ENCODE assay signal across 37 mouse cellular contexts in the genomic region with DNA sequence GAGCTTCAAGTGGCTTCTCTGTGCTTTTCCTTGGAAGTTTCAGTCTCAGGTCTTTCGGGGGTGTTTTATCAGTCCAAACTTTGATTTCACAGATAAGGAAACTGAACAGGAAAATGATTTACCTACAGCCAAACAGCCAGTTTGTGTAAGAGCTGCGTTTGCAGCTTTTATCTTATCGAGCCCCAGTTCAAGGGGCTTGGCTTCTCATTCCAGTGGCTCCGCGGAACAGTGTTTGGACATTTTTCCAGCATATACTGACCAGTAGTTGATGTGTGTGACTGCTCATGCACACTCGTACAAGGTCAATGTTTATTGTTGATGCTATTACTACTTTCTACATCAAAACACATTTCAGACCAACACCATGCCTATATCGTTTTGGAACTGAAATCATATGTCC. TPM values are rescaled to one million over a fixed set of nuclear protein-coding genes. Genes with fewer than 3 reads are reported as not detected.
DNase-seq lines count a peak whose midpoint lies in the region; ATAC-seq lines count a peak whose summit lies in the region.
"Had no signal": no experiment of that assay in that cellular context is flagged by ENCODE, and none has a peak within 500 bp of the region (broad histone marks: within the 10 kb centered on the region; RNA-seq: fewer than 3 reads in every experiment).

No protein-coding gene starts in this region.

- no peaks in the 10 kb centered on the region for H3K4me1 ChIP-seq in heart, embryonic 10.5 days
- H3K4me1 ChIP-seq in heart, embryonic 15.5 days (replicated peaks), result no peaks in the 10 kb centered on the region
- no peaks in the 10 kb centered on the region for H3K4me1 ChIP-seq in lung, embryonic 15.5 days
- H3K4me1 ChIP-seq: embryonic facial prominence, embryonic 13.5 days; midbrain, embryonic 15.5 days; neural tube, embryonic 15.5 days; stomach, embryonic 15.5 days had no signal

- no peak for DNase-seq in heart, embryonic 10.5 days (ENCODE audit: low spot score)
- no peak for DNase-seq in heart, adult 8-10 months (ENCODE audit: low spot score)
- no peak for DNase-seq in heart, postnatal 14 days
- DNase-seq in lung, postnatal 25 days (ENCODE audit: low spot score), result no peak
- peak; percentile 2 for DNase-seq in lung, postnatal 10 days
- no peak for DNase-seq in left cerebral cortex, adult 18-20 months (ENCODE audit: low spot score in 2 of 2)
- DNase-seq: adrenal gland, adult 2 months; adrenal gland, postnatal 36 days; cerebellum, adult 18-20 months; cerebellum, postnatal 10 days; gastrocnemius, adult 2 months; kidney, adult 8-10 months; kidney, postnatal 4 days; layer of hippocampus, postnatal 36 days; liver; retina, postnatal 1 day; right cerebral cortex, postnatal 25 days had no signal

- intact Hi-C loops in heart, postnatal 14 days (cut with DNase I), result no loop called here

- no peaks in the 10 kb centered on the region for H3K9me3 ChIP-seq in heart, embryonic 10.5 days
- H3K9me3 ChIP-seq in heart, embryonic 15.5 days (replicated peaks), result no peaks in the 10 kb centered on the region
- H3K9me3 ChIP-seq in lung, embryonic 15.5 days, result no peaks in the 10 kb centered on the region
- H3K9me3 ChIP-seq: embryonic facial prominence, embryonic 13.5 days; liver, embryonic 15.5 days; midbrain, embryonic 10.5 days; midbrain, embryonic 15.5 days; neural tube, embryonic 15.5 days; stomach, embryonic 15.5 days had no signal

- no peak overlapping the region for H3K4me3 ChIP-seq in heart, embryonic 10.5 days
- peak overlapping the region; percentile 13; the same call in 1 of the 2 replicates for H3K4me3 ChIP-seq in heart, embryonic 15.5 days
- no peak overlapping the region for H3K4me3 ChIP-seq in lung, embryonic 15.5 days
- H3K4me3 ChIP-seq: embryonic facial prominence, embryonic 13.5 days; gastrocnemius, adult 2 months; liver, embryonic 15.5 days; midbrain, embryonic 10.5 days; midbrain, embryonic 15.5 days; neural tube, embryonic 15.5 days; stomach, embryonic 15.5 days had no signal

- whole genome bisulfite sequencing in heart, embryonic 10.5 days, result 38% methylated on average over 7 of the region's 7 CpGs
- WGBS in heart, embryonic 15.5 days, result 23% methylated on average over 7 of the region's 7 CpGs
- WGBS in lung, embryonic 15.5 days, result 28% methylated on average over 7 of the region's 7 CpGs

- H3K27ac ChIP-seq in heart, embryonic 10.5 days, result peak overlapping the region; percentile 52; the same call in 1 of the 2 replicates
- peak overlapping the region; percentile 84 for H3K27ac ChIP-seq in heart, embryonic 15.5 days
- H3K27ac ChIP-seq in lung, embryonic 15.5 days, result no peak overlapping the region
- H3K27ac ChIP-seq: embryonic facial prominence, embryonic 13.5 days; gastrocnemius, adult 2 months; hindbrain, embryonic 14.5 days; kidney, postnatal 0 days; liver, embryonic 15.5 days; midbrain, embryonic 10.5 days; midbrain, embryonic 15.5 days; neural tube, embryonic 15.5 days; stomach, embryonic 15.5 days had no signal

- ATAC-seq in heart, embryonic 15.5 days (replicated peaks; ENCODE audit: insufficient number of reproducible peaks, insufficient read depth, low FRiP score, low read depth), result no peak
- 0 out of 2 replicates have a peak, but pooled peaks have one; percentile 31 for ATAC-seq in lung, embryonic 15.5 days (ENCODE audit: borderline replicate concordance, extremely low read depth, low FRiP score, low TSS enrichment)
- ATAC-seq: activated CD4-positive, CD25-positive, alpha-beta regulatory T cell, adult 4 months; forebrain, embryonic 16.5 days; midbrain, embryonic 15.5 days had no signal

- H3K4me2 ChIP-seq in heart, embryonic 15.5 days, result peak overlapping the region; percentile 48
- peak overlapping the region; percentile 12; the same call in 1 of the 2 replicates for H3K4me2 ChIP-seq in lung, embryonic 15.5 days
- H3K4me2 ChIP-seq: embryonic facial prominence, embryonic 13.5 days; hindbrain, embryonic 14.5 days; liver, embryonic 15.5 days; midbrain, embryonic 15.5 days; neural tube, embryonic 15.5 days; stomach, embryonic 15.5 days had no signal

- no peaks in the 10 kb centered on the region for H3K36me3 ChIP-seq in heart, embryonic 10.5 days
- no peaks in the 10 kb centered on the region for H3K36me3 ChIP-seq in heart, embryonic 15.5 days
- no peaks in the 10 kb centered on the region for H3K36me3 ChIP-seq in lung, embryonic 15.5 days
- H3K36me3 ChIP-seq: embryonic facial prominence, embryonic 13.5 days; liver, embryonic 15.5 days; midbrain, embryonic 10.5 days; midbrain, embryonic 15.5 days; neural tube, embryonic 15.5 days; stomach, embryonic 15.5 days had no signal

- H3K27me3 ChIP-seq in heart, embryonic 10.5 days (ENCODE audit: insufficient read depth, poor library complexity, severe bottlenecking), result no peaks in the 10 kb centered on the region
- no peaks in the 10 kb centered on the region for H3K27me3 ChIP-seq in heart, embryonic 15.5 days
- H3K27me3 ChIP-seq in lung, embryonic 15.5 days, result no peaks in the 10 kb centered on the region
- H3K27me3 ChIP-seq: CH12.LX; embryonic facial prominence, embryonic 13.5 days; liver, embryonic 15.5 days; midbrain, embryonic 15.5 days; neural tube, embryonic 15.5 days; stomach, embryonic 15.5 days had no signal

- no peak overlapping the region for H3K9ac ChIP-seq in heart, embryonic 15.5 days
- H3K9ac ChIP-seq in lung, embryonic 15.5 days, result no peak overlapping the region
- H3K9ac ChIP-seq: embryonic facial prominence, embryonic 13.5 days; hindbrain, embryonic 14.5 days; liver, embryonic 15.5 days; midbrain, embryonic 15.5 days; neural tube, embryonic 15.5 days; stomach, embryonic 15.5 days had no signal

RNA-seq across cellular contexts. Expression of a gene that starts 5.4 kb away (rescaled TPM):
- 183 and 228 TPM in 2 replicates for polyA plus RNA-seq in heart, embryonic 10.5 days (2016; fragmentation: Nextera tagmentation; extraction: Ambion mirVana)
- 1 to 10 TPM in 2 of 4 experiments, under 1 TPM in 1, not detected in 1; 0.88 to 1.5 (median 1.5) TPM for total RNA-seq in heart, adult 8-10 months (2022)
- 131 and 190 TPM in 2 replicates for polyA plus RNA-seq in heart, embryonic 15.5 days (2015; fragmentation: Nextera tagmentation; extraction: Ambion mirVana)
- 1 to 10 TPM in 1 of 2 experiments, under 1 TPM in 1; 0.71 to 1.7 TPM for total RNA-seq in heart, postnatal 14 days (2021)
- polyA plus RNA-seq in lung, embryonic 15.5 days (2015; fragmentation: Nextera tagmentation; extraction: Ambion mirVana), result 151 and 155 TPM in 2 replicates
- total RNA-seq in left cerebral cortex, adult 18-20 months (2021), result 10 to 100 TPM; 18.6 to 21.7 TPM
- total RNA-seq: CH12.LX; gastrocnemius, adult 2 months had no signal
- polyA plus RNA-seq: activated CD4-positive, CD25-positive, alpha-beta regulatory T cell, adult 4 months; adrenal gland, adult 2 months; C2C12 had no signal

RNA-seq across cellular contexts. Expression of a gene that starts 27.9 kb away (rescaled TPM):
- 256 and 309 TPM in 2 replicates for polyA plus RNA-seq in heart, embryonic 10.5 days (2016; fragmentation: Nextera tagmentation; extraction: Ambion mirVana)
- total RNA-seq in heart, adult 8-10 months (2022), result 10 to 100 TPM in 3 of 4 experiments, 1 to 10 TPM in 1; 7.5 to 15.7 (median 13.2) TPM
- polyA plus RNA-seq in heart, embryonic 15.5 days (2015; fragmentation: Nextera tagmentation; extraction: Ambion mirVana), result 219 and 266 TPM in 2 replicates
- total RNA-seq in heart, postnatal 14 days (2021), result 10 to 100 TPM; 27.2 to 34.4 TPM
- 193 and 198 TPM in 2 replicates for polyA plus RNA-seq in lung, embryonic 15.5 days (2015; fragmentation: Nextera tagmentation; extraction: Ambion mirVana)
- total RNA-seq in left cerebral cortex, adult 18-20 months (2021), result 10 to 100 TPM; 37.1 to 40.3 TPM

RNA-seq across cellular contexts. Expression of a gene that starts 59.1 kb away (rescaled TPM):
- 0.39 and 0.43 TPM in 2 replicates for polyA plus RNA-seq in heart, embryonic 10.5 days (2016; fragmentation: Nextera tagmentation; extraction: Ambion mirVana)
- under 1 TPM in 1 of 4 experiments, not detected in 3; 0.08 TPM for total RNA-seq in heart, adult 8-10 months (2022)
- 0.09 and 0.53 TPM in 2 replicates for polyA plus RNA-seq in heart, embryonic 15.5 days (2015; fragmentation: Nextera tagmentation; extraction: Ambion mirVana)
- total RNA-seq in heart, postnatal 14 days (2021), result not detected
- 0.05 and 0.14 TPM in 2 replicates for polyA plus RNA-seq in lung, embryonic 15.5 days (2015; fragmentation: Nextera tagmentation; extraction: Ambion mirVana)
- not detected for total RNA-seq in left cerebral cortex, adult 18-20 months (2021)
- total RNA-seq: adrenal gland, adult 2 months; adrenal gland, postnatal 36 days; common myeloid progenitor, adult 5-6 weeks; gastrocnemius, adult 2 months; gastrocnemius, postnatal 4 days; hematopoietic stem cell, adult 5-6 weeks; layer of hippocampus, adult 8-10 months; layer of hippocampus, postnatal 36 days; megakaryocyte progenitor cell, adult 5-6 weeks had no signal
- polyA plus RNA-seq: activated CD4-positive, CD25-positive, alpha-beta regulatory T cell, adult 4 months; adrenal gland, adult 2 months; embryonic facial prominence, embryonic 13.5 days; forebrain, embryonic 11.5 days; hindbrain, embryonic 14.5 days; kidney, postnatal 0 days; midbrain, embryonic 10.5 days; midbrain, embryonic 15.5 days; neural tube, embryonic 15.5 days; stomach, embryonic 15.5 days had no signal

RNA-seq across cellular contexts. Expression of a gene that starts 59.5 kb away (rescaled TPM):
- polyA plus RNA-seq in heart, embryonic 10.5 days (2016; fragmentation: Nextera tagmentation; extraction: Ambion mirVana), result 9.6 and 11.1 TPM in 2 replicates
- not detected for total RNA-seq in heart, adult 8-10 months (2022)
- 14.3 and 20.2 TPM in 2 replicates for polyA plus RNA-seq in heart, embryonic 15.5 days (2015; fragmentation: Nextera tagmentation; extraction: Ambion mirVana)
- total RNA-seq in heart, postnatal 14 days (2021), result 1 to 10 TPM; 1.6 to 1.7 TPM
- polyA plus RNA-seq in lung, embryonic 15.5 days (2015; fragmentation: Nextera tagmentation; extraction: Ambion mirVana), result 3.3 and 3.5 TPM in 2 replicates
- total RNA-seq in left cerebral cortex, adult 18-20 months (2021), result 100 to 1,000 TPM in 1 of 2 experiments, 10 to 100 TPM in 1; 99.2 to 131 TPM
- total RNA-seq: common myeloid progenitor, adult 5-6 weeks had no signal
- polyA plus RNA-seq: activated CD4-positive, CD25-positive, alpha-beta regulatory T cell, adult 4 months; adrenal gland, adult 2 months had no signal

Comparison
In these comparisons a context has a peak if more than half of its experiments do, and no peak if none do; other contexts are left out.
1. RNA of a gene that starts 5.4 kb away (total RNA-seq): 18.6 to 21.7 TPM in left cerebral cortex, adult 18-20 months; 0.71 to 1.7 TPM in heart, postnatal 14 days and 0.88 to 1.5 TPM in heart, adult 8-10 months; every median in the first group is over 4 times any median in the second.